Mouse (Mus musculus) heart, postnatal 0 days (tissue): Measurements from ENCODE around the gene Irx6. TPM values are rescaled to one million over a fixed set of nuclear protein-coding genes. Genes with fewer than 3 reads are reported as not detected.
A peak's percentile ranks its signal among the peaks of the same experiment; 100 is the strongest.

Experiments used
- ATAC-seq: fragments of 200-750 bp; cut with Nextera tagmentation; 2 replicates; pipeline ENCODE4 v1.8.0; 2017; ENCODE audit warnings: low read depth, moderate number of reproducible peaks, moderate library complexity; ENCODE audit not compliant: insufficient read depth
- DNase-seq: peaks from one replicate; pipeline ENCODE4 v3.0.0-alpha.2; 2016; ENCODE audit warnings: low spot score
- H3K27ac ChIP-seq: fragments of 300-500 bp; sonication (generic); 2 replicates; pipeline ENCODE4 v1.5.1; 2014; ENCODE audit warnings: low read depth, mild to moderate bottlenecking
- H3K27me3 ChIP-seq: fragments of 300-500 bp; sonication (generic); 2 replicates; pipeline ENCODE4 v1.6.1; 2014; ENCODE audit warnings: low read length, mixed read lengths; ENCODE audit not compliant: control insufficient read depth, insufficient read depth
- H3K36me3 ChIP-seq: fragments of 300-500 bp; sonication (generic); replicated peaks from 2 replicates; pipeline ENCODE4 v1.6.1; 2014; ENCODE audit warnings: low read length, mixed read lengths; ENCODE audit not compliant: control insufficient read depth, insufficient read depth
- H3K4me1 ChIP-seq: fragments of 300-500 bp; sonication (generic); 2 replicates; pipeline ENCODE4 v1.6.1; 2014; ENCODE audit warnings: antibody characterized with exemption; ENCODE audit not compliant: control insufficient read depth, insufficient read depth
- H3K4me2 ChIP-seq: fragments of 300-500 bp; sonication (generic); 2 replicates; pipeline ENCODE4 v1.6.1; 2014; ENCODE audit warnings: low read depth, mild to moderate bottlenecking, low read length, moderate library complexity
- H3K4me3 ChIP-seq: fragments of 300-500 bp; sonication (generic); 2 replicates; pipeline ENCODE4 v1.5.1; 2014; ENCODE audit warnings: low read depth, low read length
- H3K9ac ChIP-seq: fragments of 300-500 bp; sonication (generic); replicated peaks from 2 replicates; pipeline ENCODE4 v1.6.1; 2014; ENCODE audit warnings: low read depth, low read length, mixed read lengths
- H3K9me3 ChIP-seq: fragments of 300-500 bp; sonication (generic); replicated peaks from 2 replicates; pipeline ENCODE4 v1.6.1; 2016; ENCODE audit warnings: low read length; ENCODE audit not compliant: control insufficient read depth
- CTCF ChIP-seq: IDR thresholded peaks from 2 replicates; pipeline ENCODE4 v1.5.1; 2016; ENCODE audit warnings: antibody characterized with exemption, control low read depth, low read depth
- EP300 ChIP-seq: IDR thresholded peaks from 2 replicates; pipeline ENCODE4 v1.6.1; 2016; ENCODE audit warnings: antibody characterized with exemption, low read depth
- WGBS: fragments of 180-500 bp; shearing (Covaris S2); extraction: QIAGEN DNeasy Blood & Tissue Kit; methylation state at CpG from one replicate; pipeline ENCODE4 v1.1.7; 2014; 5-methylcytosine and 5-hydroxymethylcytosine counted together
- polyA plus RNA-seq: library from polyadenylated mRNA; unstranded; fragments of >200 nt; fragmentation: Nextera tagmentation; extraction: Ambion mirVana; gene quantifications from 2 replicates; pipeline ENCODE4 v1.2.1, GENCODE M21; 2015
- total RNA-seq: library from RNA; depleted of rRNA; stranded (reverse); fragments of >200 nt; gene quantifications from 2 replicates; pipeline ENCODE4 v1.2.3, GENCODE M21; 2014; ENCODE audit warnings: low replicate concordance

The Irx6 gene
- total and polyA plus RNA-seq, 2 experiments from 2014 or later = 0.07 TPM; not detected in 1

DNA sequence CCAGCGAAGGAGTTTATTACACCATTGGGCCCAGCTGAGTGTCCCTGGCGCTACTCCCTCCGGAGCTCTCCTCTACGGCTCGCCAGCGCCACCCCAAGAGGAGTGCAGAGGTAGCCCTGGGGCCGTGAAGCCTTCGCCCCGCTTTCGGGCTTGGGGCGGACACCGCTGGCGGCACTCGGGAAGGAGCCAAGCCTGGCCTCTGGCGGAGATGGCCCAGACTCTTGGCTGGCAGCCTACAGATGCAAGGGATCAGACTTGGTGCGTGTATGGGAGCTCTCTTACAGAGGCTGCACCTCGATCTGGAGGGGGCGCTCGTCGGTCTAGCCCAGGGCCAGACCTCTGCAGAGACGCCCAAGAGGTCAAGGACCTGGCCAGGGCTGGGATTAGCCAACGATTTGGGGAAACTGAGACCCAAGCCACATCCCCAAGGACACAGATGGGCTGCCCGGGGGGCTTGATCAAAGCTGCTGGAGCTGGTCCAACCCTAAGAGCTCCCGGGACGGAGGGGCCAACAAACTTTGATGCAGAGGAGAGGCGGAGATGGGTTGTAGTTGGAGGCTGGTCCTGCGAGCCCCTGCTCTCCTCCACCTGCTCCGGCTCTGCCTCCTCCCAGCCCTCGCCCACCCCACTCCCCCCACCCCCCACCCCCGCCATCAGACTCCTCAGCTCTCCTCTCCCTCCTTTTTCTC, 389 bp upstream of the Irx6 start:
- H3K9me3 ChIP-seq = no peaks in the 10 kb centered on the region
- H3K9ac ChIP-seq = no peak overlapping the region
- H3K4me2 ChIP-seq = peak overlapping the region; percentile 71
- no peak overlapping the region for H3K27ac ChIP-seq
- no peaks in the 10 kb centered on the region for H3K36me3 ChIP-seq
- H3K4me3 ChIP-seq = peak overlapping the region; percentile 38
- peak; percentile 44 for DNase-seq
- peaks cover 94% of the 10 kb centered on the region for H3K27me3 ChIP-seq
- TF ChIP-seq CTCF (peak; percentile 31), EP300 (no peak)
- H3K4me1 ChIP-seq = peaks cover 7% of the 10 kb centered on the region; the same call in 1 of the 2 replicates
- peak; percentile 80 for ATAC-seq
- WGBS = 1% methylated on average over 27 of the region's 30 CpGs

DNA sequence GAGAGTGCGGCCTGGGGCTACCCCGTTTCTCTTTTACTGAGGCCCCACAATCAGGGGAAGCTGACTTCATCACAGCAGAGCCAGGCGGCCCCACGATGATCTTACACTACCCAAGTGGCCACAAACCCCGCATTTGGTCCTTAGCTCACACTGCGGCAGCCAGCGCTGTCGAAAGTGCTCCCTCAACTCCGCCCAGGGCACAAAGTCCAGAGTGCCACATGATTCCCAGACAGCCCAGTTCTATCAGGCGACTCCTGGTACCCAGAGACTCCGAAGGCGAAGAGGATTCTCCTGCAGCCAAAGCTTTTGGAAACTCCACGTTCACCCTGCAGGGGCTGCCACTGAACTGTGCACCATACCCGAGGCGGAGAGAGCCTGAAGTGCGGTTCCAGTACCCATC, 4.3 kb downstream of the Irx6 start:
- no peak for DNase-seq
- no peak for ATAC-seq
- peak overlapping the region; percentile 8 for H3K4me3 ChIP-seq
- TF ChIP-seq CTCF = no peak
- TF ChIP-seq EP300 = no peak
- WGBS = 15% methylated on average over 16 of the region's 16 CpGs
- peaks cover 4% of the 10 kb centered on the region; the same call in 1 of the 2 replicates for H3K4me1 ChIP-seq
- no peaks in the 10 kb centered on the region for H3K36me3 ChIP-seq
- peak overlapping the region; percentile 12; the same call in 1 of the 2 replicates for H3K4me2 ChIP-seq
- no peak overlapping the region for H3K27ac ChIP-seq
- peaks cover 69% of the 10 kb centered on the region for H3K27me3 ChIP-seq
- no peaks in the 10 kb centered on the region for H3K9me3 ChIP-seq
- H3K9ac ChIP-seq = no peak overlapping the region

- H3K36me3 ChIP-seq = no peaks in the 10 kb centered on the region
- TF ChIP-seq EP300 (no peak), CTCF (no peak)
- DNase-seq (no peak), ATAC-seq (no peak)
- H3K9ac ChIP-seq = no peak overlapping the region
- H3K27me3 ChIP-seq = no peaks in the 10 kb centered on the region
- no peak overlapping the region for H3K4me3 ChIP-seq
- no peak overlapping the region for H3K4me2 ChIP-seq
- 72% methylated on average over 5 of the region's 5 CpGs for WGBS
- no peak overlapping the region for H3K27ac ChIP-seq
- no peaks in the 10 kb centered on the region for H3K9me3 ChIP-seq
- H3K4me1 ChIP-seq = no peaks in the 10 kb centered on the region
Observed at GRCm38 (mm10) chr8:92697361-92697760, 23.3 kb downstream of the Irx6 start.

- H3K27ac ChIP-seq = no peak overlapping the region
- no peak overlapping the region for H3K4me2 ChIP-seq
- ATAC-seq (no peak), DNase-seq (no peak)
- H3K27me3 ChIP-seq = no peaks in the 10 kb centered on the region
- H3K36me3 ChIP-seq = no peaks in the 10 kb centered on the region
- no peaks in the 10 kb centered on the region for H3K4me1 ChIP-seq
- H3K4me3 ChIP-seq = no peak overlapping the region
- H3K9ac ChIP-seq = no peak overlapping the region
- WGBS = 77% methylated on average over 3 of the region's 3 CpGs
- TF ChIP-seq EP300 (no peak), CTCF (no peak)
- no peaks in the 10 kb centered on the region for H3K9me3 ChIP-seq
Observed at GRCm38 (mm10) chr8:92698411-92698810, 24.3 kb downstream of the Irx6 start.

- Histone ChIP-seq H3K9me3 (no peaks in the 10 kb centered on the region), H3K27me3 (no peaks in the 10 kb centered on the region), H3K27ac (no peak overlapping the region), H3K36me3 (no peaks in the 10 kb centered on the region), H3K4me3 (no peak overlapping the region), H3K4me2 (no peak overlapping the region), H3K9ac (no peak overlapping the region), H3K4me1 (no peaks in the 10 kb centered on the region)
- TF ChIP-seq EP300 (no peak), CTCF (no peak)
- ATAC-seq (no peak), DNase-seq (no peak)
- WGBS = 69% methylated on average over 8 of the region's 8 CpGs
Observed at GRCm38 (mm10) chr8:92699922-92700540, 25.9 kb downstream of the Irx6 start.

DNA sequence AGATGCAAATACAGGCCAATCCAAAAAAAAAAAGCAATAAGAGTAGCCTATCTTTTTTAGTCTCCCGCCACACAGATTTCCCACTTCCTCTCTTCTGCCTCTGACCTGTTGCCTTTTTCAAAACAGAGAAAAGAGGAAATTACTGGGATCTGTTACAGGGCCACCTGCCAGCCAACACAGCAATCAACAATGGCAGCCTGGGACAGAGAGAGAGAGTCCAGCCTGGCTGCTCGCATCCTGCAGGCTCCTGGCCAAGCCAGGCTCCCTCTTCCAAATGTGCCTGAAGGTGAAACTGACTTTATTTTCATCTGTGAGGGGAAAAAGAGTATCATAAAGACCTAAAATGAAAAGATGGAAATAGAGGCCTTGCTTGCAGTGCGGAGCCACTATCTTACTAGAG, 29.3 kb downstream of the Irx6 start:
- Histone ChIP-seq H3K4me1 (no peaks in the 10 kb centered on the region), H3K4me3 (no peak overlapping the region), H3K27ac (no peak overlapping the region), H3K9me3 (no peaks in the 10 kb centered on the region), H3K36me3 (no peaks in the 10 kb centered on the region), H3K4me2 (no peak overlapping the region), H3K27me3 (no peaks in the 10 kb centered on the region), H3K9ac (no peak overlapping the region)
- WGBS = 66% methylated on average over 3 of the region's 3 CpGs
- ATAC-seq = no peak
- DNase-seq = peak; percentile 16
- TF ChIP-seq CTCF = no peak
- no peak for TF ChIP-seq EP300
